Mouse (Mus musculus) fibroblast of lung, adult 2 months (primary cell): ENCODE results near the gene Itpk1.
A peak's percentile ranks its signal among the peaks of the same experiment; 100 is the strongest.

Source experiments
- DNase-seq: peaks from one replicate; pipeline ENCODE4 v3.0.0-alpha.2; 2011; ENCODE audit warnings: low read depth

Gene Itpk1

GRCm38 (mm10) chr12:102593699-102594098 lies 111.0 kb downstream of the Itpk1 start:
- DNase-seq = no peak

DNA sequence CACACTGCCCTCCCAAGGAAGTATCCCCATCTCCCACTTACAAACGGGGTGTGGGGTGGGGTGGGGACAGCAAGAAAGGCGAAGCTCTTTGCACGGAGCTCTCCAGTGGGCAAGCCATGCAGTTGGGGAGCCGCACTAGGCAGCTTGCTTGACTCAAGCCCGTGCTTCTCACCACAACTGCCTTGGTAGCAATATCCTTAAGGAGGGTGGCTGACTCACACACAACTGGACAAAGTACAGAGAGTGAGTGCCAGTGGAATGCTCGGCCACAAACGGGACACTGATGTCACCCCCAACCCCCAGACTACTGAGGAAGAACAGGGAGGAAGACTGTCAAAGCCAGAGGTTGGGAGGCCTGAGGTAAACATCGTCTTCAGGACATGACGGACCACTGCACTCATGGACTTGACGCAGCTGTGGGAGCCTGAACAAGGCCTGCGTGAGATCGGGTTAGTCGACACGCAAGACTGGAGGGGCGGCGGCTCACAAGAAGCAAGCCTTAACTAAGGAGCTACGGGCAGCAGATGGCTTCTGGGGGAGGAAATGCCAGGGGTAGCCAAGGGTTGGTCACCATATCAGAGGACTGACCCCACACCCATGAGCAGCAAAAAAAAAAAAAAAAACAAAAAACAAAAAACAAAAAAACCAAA lies 113.9 kb downstream of the Itpk1 start:
- DNase-seq = no peak

DNA sequence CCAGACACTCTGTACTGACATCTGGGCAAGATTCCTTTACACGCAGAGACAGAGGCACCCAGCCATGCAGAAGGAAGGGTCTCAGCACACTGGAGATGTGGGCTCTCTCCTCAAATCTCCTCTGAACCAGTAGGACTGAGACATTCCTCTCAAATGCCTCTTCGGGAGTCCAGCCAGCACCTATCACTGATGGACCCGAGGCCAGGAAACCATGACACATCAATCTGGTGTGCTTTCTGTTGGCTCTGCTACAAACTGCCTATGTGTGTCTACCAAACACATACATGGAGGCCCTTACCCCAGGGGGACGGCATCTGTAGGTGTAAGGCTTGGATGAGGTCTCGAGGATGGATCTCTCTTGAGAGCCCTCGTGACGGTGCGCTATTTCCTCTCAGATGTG lies 117.6 kb downstream of the Itpk1 start:
- DNase-seq = no peak

GRCm38 (mm10) chr12:102586286-102586881 lies 118.3 kb downstream of the Itpk1 start:
- no peak for DNase-seq

- no peak for DNase-seq
Measured at GRCm38 (mm10) chr12:102585390-102585789, 119.3 kb downstream of the Itpk1 start.

DNA sequence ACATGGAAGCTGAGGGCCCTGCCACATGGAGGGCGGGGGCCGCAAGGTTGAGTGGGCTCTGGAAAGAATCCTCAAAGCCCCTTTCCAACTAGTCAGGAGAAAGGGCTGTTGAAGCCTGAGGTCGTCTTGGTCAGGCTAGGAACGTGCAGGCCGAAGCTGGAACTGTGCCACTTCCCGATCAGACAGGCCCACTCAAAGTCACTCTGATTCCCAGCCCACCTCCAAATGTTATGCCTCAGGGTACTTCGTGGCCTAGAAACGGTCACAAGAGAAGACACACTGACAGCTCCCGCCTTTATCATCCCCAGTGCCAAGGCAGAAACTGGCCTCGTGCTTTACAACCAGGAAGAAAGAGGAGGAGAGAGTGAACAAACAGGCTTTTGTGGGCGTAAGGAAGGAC lies 122.3 kb downstream of the Itpk1 start:
- DNase-seq = no peak

GRCm38 (mm10) chr12:102581579-102582196 lies 123.0 kb downstream of the Itpk1 start:
- no peak for DNase-seq

DNA sequence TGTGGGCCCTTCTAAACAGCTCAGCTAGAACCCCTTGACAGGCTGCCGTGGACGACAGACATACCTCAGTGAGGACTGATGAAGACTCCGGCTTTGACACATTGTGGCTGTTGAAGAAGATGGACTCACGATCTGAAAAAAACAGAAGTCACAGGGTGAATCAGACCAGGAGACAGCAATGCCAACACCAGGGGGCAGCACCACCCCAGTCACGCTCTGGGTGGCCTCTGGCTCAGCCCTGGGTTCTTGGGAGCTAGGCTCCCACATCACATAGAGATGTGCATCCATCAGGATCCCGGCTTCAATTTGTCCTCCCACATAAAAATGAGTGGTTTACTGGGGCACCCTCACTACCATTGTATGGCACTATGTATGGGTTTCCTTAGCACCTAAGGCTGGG lies 125.7 kb downstream of the Itpk1 start:
- DNase-seq = peak; percentile 36

DNA sequence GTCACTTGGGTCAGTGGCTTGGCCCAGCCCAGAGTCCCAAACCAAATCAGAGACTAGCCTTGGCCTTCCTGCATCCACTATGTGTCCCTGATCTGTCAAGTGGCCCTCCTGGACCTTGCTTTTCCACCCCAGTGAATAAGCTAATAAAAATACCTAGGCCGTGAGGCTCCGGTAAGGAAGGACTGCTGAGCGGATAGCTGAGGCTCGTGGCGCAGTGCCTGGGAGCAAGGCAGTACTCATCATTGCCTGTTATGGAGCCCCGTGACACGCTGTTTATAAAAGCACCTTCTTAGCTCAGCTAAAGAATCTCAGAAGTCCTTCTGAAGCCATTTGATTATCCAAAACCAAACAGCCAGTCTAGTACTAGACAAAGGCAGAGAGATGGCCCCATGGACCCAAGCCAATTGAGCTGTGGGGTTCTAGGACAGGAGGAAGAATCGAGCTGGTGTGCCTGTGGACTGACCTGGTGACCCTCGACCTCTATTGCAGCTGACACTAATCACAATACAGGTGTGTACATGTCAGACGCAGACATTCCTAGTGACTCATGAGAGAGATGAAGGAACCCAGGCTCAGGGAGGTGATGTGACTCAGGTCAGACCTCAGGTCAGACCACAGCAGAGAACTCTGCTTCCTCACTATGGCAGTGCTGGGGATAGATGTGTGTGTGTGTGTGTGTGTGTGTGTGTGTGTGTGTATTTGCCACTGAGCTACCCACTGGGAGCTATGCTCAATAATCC lies 127.9 kb downstream of the Itpk1 start:
- no peak for DNase-seq

- DNase-seq = no peak
Measured at GRCm38 (mm10) chr12:102575541-102576329, 129.0 kb downstream of the Itpk1 start.

DNA sequence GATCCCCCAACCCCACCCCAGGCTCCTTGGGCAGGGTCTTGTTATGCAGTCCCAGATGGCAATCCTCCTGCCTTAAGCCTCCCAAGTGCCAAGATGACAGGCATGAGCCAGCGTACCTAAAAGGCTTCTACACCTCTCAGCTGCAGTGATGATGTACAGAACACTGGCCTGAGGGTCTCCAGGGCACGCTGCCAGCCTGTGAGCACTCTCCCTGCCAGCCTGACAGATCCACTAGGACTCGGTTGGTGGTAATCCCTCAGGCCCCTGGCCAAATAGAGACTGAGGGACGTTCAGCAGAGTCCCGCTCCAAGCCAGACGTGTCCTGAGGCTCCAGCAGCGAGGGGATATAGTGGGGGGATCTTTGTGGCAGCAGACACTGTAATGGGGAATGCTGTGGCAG lies 131.7 kb downstream of the Itpk1 start:
- no peak for DNase-seq

DNA sequence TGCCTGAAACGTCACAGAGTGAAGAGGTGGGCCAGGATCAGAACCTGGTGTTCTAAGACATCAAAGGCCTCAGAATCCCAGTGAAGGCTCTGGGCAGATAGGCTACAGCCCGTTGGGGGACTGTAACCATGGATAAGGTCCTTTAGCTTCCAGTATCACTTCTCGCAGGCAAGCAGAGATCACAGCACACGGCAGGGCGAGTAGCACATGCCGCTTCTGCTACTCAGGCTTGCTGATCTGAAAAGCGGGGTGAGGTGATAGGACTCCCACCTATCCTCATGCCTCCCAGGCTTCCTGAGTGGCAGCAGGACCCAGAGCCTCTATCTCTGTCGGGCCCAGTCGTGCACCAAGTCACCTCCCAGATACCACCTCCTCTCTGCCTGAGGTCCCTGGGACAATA lies 133.1 kb downstream of the Itpk1 start:
- no peak for DNase-seq

DNA sequence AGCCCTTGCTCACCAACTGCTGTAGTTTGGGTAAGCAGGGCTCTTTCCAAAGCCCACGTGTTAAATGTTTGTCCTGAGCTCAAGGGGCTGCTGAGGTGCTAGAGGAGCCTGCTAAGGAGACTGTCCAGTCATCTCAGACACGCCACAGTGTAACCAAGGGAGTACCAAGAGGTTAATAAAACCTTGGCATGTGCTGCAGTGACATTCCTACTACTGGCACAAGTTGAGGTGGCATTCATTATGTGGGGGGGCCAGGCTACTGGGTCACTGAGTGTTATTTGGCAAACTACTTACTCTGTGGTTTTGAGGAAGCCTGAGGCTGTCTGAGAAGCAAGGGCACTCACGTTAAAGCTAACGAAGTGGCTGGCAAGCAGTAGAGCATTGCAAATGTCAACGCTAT lies 134.0 kb downstream of the Itpk1 start:
- no peak for DNase-seq

GRCm38 (mm10) chr12:102570111-102570510 lies 134.6 kb downstream of the Itpk1 start:
- no peak for DNase-seq

GRCm38 (mm10) chr12:102568219-102568618 lies 136.5 kb downstream of the Itpk1 start:
- DNase-seq = no peak

DNA sequence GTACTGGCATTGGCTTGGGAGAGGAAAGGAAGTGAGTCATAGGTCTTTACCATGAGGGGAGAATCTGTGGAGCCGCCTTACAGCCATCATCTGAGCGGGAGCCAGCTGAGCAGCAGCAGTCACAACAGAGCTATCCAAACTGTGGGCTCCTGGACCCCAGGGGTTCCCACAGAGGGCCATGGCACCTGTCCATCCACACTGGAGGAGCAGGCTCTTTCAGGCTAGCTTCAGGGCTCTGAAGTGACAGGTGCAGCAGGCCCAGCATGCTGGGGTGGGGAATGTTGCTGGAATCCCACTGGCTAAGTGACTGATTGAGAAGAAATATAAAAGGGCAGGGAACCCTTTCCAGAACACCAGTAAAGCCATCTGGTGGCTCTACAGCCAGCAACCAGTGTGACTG lies 137.8 kb downstream of the Itpk1 start:
- no peak for DNase-seq

DNA sequence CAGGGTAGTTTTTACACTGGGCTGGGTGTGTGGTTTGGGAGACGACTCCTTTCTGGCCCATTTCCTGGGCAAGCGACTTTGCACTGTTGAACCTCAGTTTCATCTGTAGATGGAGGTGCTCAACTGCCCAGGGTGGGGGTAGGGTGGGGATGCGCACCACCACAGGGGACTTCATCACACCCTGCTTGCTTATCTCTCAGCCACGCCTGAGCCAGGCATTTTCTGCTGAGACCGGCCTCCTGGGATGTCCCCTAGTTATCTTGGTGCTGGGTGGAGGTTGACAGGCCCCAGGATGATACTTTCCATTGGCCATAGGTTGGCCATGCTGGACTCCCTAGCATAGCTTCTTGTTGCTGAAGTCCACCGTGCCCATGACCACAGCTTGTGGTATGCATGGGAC lies 139.6 kb downstream of the Itpk1 start:
- DNase-seq = no peak

DNA sequence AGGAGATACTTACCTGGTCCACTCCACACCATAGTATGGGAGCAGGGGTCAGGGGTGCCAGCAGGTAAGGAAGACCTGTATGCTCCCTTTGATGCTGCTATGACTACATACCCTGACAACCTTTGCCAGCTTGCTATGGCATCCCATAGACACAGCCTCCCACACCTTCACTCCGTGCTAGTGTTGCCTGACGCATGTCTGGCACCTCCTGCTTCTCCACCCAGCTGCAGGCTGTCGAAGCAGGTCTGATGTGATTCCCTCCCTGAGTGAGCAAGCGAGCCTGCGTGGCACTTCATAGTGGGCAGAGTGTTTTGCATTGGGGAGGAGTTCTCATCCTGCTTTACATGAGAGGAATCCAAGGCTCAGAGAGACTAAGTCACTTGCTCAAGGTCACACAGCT lies 147.4 kb downstream of the Itpk1 start:
- DNase-seq = no peak

DNA sequence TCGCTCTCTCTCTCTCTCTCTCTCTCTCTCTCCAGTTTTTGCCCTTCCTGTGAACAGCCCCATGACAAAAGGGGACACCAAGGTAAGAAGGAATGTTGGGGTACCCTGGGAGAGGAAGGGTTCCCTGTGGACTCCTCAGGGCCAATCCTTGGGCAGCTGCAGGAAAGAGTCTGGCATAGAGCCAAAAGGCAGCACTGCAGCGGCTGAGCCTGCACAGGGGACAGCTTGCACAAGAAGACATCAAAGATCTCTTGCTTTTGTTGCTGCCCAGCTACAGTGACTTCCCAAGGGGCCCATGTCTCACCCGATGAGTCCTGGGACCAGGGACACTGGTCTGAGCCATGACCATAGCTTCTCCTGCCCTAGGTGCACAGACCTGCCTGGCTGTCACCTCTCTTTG lies 148.9 kb downstream of the Itpk1 start:
- DNase-seq = no peak

DNA sequence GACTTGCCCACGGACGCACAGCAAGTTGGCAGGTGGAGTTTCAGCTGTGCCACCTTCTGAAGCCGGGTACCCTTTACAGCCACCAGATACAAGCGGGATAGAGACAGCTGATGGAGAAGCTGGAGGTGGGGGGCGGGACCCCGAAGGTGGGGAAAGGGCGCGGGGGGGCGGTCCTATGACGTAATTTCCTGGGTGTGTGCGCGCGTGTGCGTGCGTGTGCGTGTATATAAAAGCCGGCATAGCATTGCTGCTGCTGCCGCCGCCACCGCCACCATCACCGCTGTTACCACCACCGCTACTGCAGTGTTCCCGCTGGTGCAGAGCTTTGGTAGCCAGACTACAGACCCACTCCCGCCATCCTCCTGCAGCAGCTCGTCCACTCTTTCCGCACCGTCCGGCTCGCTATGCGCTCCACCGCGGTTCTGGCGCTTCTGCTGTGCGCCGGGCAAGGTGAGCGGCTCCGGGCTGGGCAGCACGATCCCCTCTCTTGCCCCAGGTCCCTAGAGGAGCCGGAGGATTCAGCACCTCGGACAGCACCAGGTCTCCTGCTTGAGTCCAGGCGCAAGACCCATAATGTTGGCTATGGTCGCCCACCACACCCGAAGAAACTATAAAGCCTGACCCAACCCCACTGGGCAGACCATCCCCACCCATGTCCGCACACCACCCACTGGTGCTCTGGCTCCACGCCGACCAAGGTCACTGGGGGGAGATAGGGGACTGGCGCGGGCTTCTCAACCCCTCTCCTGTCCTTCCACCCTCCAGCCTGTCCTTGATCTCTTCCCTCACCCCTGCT lies 149.8 kb downstream of the Itpk1 start, which contains the start of gene Chga:
Chga (plus strand) TSS at position 249 of the 796 bp plus-strand sequence.
- no peak for DNase-seq

DNA sequence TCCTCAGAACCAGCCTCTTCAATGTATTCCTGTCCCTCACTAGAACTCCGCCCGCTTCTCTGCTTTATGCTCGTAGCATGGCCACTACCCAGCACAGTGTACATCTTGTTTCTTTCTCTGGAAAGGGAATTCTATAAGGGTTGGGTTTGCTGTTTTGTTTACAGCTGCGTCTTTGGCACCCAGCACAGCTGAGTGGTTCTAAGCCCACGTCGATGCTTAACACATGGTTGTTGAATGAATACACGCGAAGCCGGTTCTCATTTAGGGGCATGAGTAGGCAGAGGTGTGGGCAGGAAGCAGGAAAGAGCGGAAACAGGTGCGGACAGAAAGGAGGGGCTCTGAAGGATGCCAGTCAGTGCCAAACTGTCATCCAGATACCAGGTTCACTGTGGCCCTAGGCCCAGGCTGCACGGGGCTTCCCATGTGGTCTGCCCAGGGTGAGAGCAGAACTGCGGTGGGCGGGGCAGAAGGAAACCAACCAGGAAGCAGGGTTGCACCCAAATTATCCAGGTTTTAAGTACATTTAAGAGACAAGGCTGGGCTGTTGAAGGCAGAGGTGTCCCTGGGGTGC lies 150.9 kb downstream of the Itpk1 start:
- DNase-seq = no peak
